Mouse (Mus musculus) heart, postnatal 0 days (tissue): ENCODE data around the gene Tmem184b. TPM values are rescaled to one million over a fixed set of nuclear protein-coding genes. Genes with fewer than 3 reads are reported as not detected.

Experiments
- ATAC-seq: fragments of 200-750 bp; cut with Nextera tagmentation; 2 replicates; pipeline ENCODE4 v1.8.0; 2017; ENCODE audit warnings: low read depth, moderate number of reproducible peaks, moderate library complexity; ENCODE audit not compliant: insufficient read depth
- DNase-seq: peaks from one replicate; pipeline ENCODE4 v3.0.0-alpha.2; 2016; ENCODE audit warnings: low spot score
- H3K27ac ChIP-seq: fragments of 300-500 bp; sonication (generic); 2 replicates; pipeline ENCODE4 v1.5.1; 2014; ENCODE audit warnings: low read depth, mild to moderate bottlenecking
- H3K27me3 ChIP-seq: fragments of 300-500 bp; sonication (generic); 2 replicates; pipeline ENCODE4 v1.6.1; 2014; ENCODE audit warnings: low read length, mixed read lengths; ENCODE audit not compliant: control insufficient read depth, insufficient read depth
- H3K36me3 ChIP-seq: fragments of 300-500 bp; sonication (generic); replicated peaks from 2 replicates; pipeline ENCODE4 v1.6.1; 2014; ENCODE audit warnings: low read length, mixed read lengths; ENCODE audit not compliant: control insufficient read depth, insufficient read depth
- H3K4me1 ChIP-seq: fragments of 300-500 bp; sonication (generic); 2 replicates; pipeline ENCODE4 v1.6.1; 2014; ENCODE audit warnings: antibody characterized with exemption; ENCODE audit not compliant: control insufficient read depth, insufficient read depth
- H3K4me2 ChIP-seq: fragments of 300-500 bp; sonication (generic); 2 replicates; pipeline ENCODE4 v1.6.1; 2014; ENCODE audit warnings: low read depth, mild to moderate bottlenecking, low read length, moderate library complexity
- H3K4me3 ChIP-seq: fragments of 300-500 bp; sonication (generic); 2 replicates; pipeline ENCODE4 v1.5.1; 2014; ENCODE audit warnings: low read depth, low read length
- H3K9ac ChIP-seq: fragments of 300-500 bp; sonication (generic); replicated peaks from 2 replicates; pipeline ENCODE4 v1.6.1; 2014; ENCODE audit warnings: low read depth, low read length, mixed read lengths
- H3K9me3 ChIP-seq: fragments of 300-500 bp; sonication (generic); replicated peaks from 2 replicates; pipeline ENCODE4 v1.6.1; 2016; ENCODE audit warnings: low read length; ENCODE audit not compliant: control insufficient read depth
- CTCF ChIP-seq: IDR thresholded peaks from 2 replicates; pipeline ENCODE4 v1.5.1; 2016; ENCODE audit warnings: antibody characterized with exemption, control low read depth, low read depth
- EP300 ChIP-seq: IDR thresholded peaks from 2 replicates; pipeline ENCODE4 v1.6.1; 2016; ENCODE audit warnings: antibody characterized with exemption, low read depth
- WGBS: fragments of 180-500 bp; shearing (Covaris S2); extraction: QIAGEN DNeasy Blood & Tissue Kit; methylation state at CpG from one replicate; pipeline ENCODE4 v1.1.7; 2014; 5-methylcytosine and 5-hydroxymethylcytosine counted together
- polyA plus RNA-seq: library from polyadenylated mRNA; unstranded; fragments of >200 nt; fragmentation: Nextera tagmentation; extraction: Ambion mirVana; gene quantifications from 2 replicates; pipeline ENCODE4 v1.2.1, GENCODE M21; 2015
- total RNA-seq: library from RNA; depleted of rRNA; stranded (reverse); fragments of >200 nt; gene quantifications from 2 replicates; pipeline ENCODE4 v1.2.3, GENCODE M21; 2014; ENCODE audit warnings: low replicate concordance

Tmem184b gene
- total and polyA plus RNA-seq, 2 experiments from 2014 or later, result 31.8 to 70.6 TPM

GRCm38 (mm10) chr15:79380468-79381444 is 22.6 kb downstream of the Tmem184b start:
- TF ChIP-seq CTCF, result peak; percentile 91
- no peak for TF ChIP-seq EP300
- no peaks in the 10 kb centered on the region for H3K27me3 ChIP-seq
- H3K36me3 ChIP-seq, result peaks cover 28% of the 10 kb centered on the region
- peak; percentile 66 for ATAC-seq
- WGBS, result 23% methylated on average over 22 of the region's 23 CpGs
- peak overlapping the region; percentile 30 for H3K4me3 ChIP-seq
- no peaks in the 10 kb centered on the region for H3K9me3 ChIP-seq
- H3K27ac ChIP-seq, result peak overlapping the region; percentile 91
- peak overlapping the region; percentile 55 for H3K4me2 ChIP-seq
- peaks cover 29% of the 10 kb centered on the region for H3K4me1 ChIP-seq
- H3K9ac ChIP-seq, result peak overlapping the region; percentile 19; the same call in 1 of the 2 replicates
- peak; percentile 84 for DNase-seq

- Histone ChIP-seq H3K36me3 (peaks cover 32% of the 10 kb centered on the region), H3K9me3 (no peaks in the 10 kb centered on the region), H3K9ac (no peak overlapping the region), H3K27ac (peak overlapping the region; percentile 47), H3K4me1 (peaks cover 29% of the 10 kb centered on the region), H3K4me2 (no peak overlapping the region), H3K4me3 (no peak overlapping the region), H3K27me3 (no peaks in the 10 kb centered on the region)
- ATAC-seq, result no peak
- TF ChIP-seq CTCF, result no peak
- no peak for TF ChIP-seq EP300
- DNase-seq, result no peak
- 78% methylated on average over 7 of the region's 7 CpGs for WGBS
Observed at GRCm38 (mm10) chr15:79379658-79380057, 23.7 kb downstream of the Tmem184b start.

GRCm38 (mm10) chr15:79378608-79379007 is 24.8 kb downstream of the Tmem184b start:
- peaks cover 29% of the 10 kb centered on the region for H3K4me1 ChIP-seq
- H3K27ac ChIP-seq, result peak overlapping the region; percentile 66; the same call in 1 of the 2 replicates
- no peaks in the 10 kb centered on the region for H3K9me3 ChIP-seq
- H3K36me3 ChIP-seq, result peaks cover 41% of the 10 kb centered on the region
- H3K4me2 ChIP-seq, result no peak overlapping the region
- H3K27me3 ChIP-seq, result no peaks in the 10 kb centered on the region
- TF ChIP-seq CTCF (no peak), EP300 (no peak)
- WGBS, result 94% methylated on average over 10 of the region's 10 CpGs
- H3K9ac ChIP-seq, result no peak overlapping the region
- DNase-seq (no peak), ATAC-seq (no peak)
- no peak overlapping the region for H3K4me3 ChIP-seq

DNA sequence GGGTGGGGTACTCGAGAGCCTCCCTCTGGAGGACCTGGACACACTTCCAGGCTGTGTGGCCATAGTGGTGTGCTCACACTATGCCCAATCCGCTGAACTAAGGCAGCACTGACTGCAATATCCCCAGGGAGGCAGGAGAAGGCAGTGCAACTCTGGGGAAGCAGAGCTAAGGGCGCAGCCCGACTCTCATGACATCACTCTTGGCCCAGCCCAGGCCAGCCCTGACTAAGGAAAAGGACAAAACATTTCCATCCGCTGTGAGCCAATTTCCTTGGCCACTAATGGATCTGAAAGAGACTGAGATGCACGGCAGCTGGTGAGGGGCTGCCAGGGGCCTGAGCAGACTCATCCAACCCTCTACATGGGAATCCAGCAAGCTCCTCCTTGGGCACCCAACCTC is 25.7 kb downstream of the Tmem184b start:
- peak overlapping the region; percentile 66 for H3K27ac ChIP-seq
- peaks cover 41% of the 10 kb centered on the region for H3K36me3 ChIP-seq
- peak; percentile 80 for ATAC-seq
- H3K4me1 ChIP-seq, result peaks cover 29% of the 10 kb centered on the region
- 44% methylated on average over 6 of the region's 6 CpGs for WGBS
- no peak overlapping the region for H3K4me2 ChIP-seq
- H3K9me3 ChIP-seq, result no peaks in the 10 kb centered on the region
- TF ChIP-seq EP300, result no peak
- TF ChIP-seq CTCF, result peak; percentile 57
- H3K4me3 ChIP-seq, result no peak overlapping the region
- H3K27me3 ChIP-seq, result no peaks in the 10 kb centered on the region
- H3K9ac ChIP-seq, result no peak overlapping the region
- peak; percentile 89 for DNase-seq

DNA sequence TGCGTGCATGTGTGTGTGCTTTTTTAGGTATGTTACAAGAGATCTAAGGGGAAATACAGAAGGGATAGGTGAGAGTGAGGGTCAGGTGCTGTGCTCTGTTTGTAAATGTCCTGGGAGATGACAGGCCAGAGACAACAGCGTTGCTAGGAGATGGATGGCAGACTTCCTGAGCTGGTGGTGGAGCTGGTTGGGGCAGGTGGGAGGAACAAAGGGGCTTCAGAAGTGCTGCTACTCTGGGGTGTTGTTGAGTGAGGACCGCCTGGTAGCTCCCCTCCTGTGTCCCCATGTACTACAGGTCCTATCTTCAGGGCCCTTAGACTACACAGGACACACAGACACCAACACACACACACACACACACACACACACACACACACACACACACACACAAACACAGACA is 28.6 kb downstream of the Tmem184b start:
- H3K4me1 ChIP-seq, result peaks cover 5% of the 10 kb centered on the region; the same call in 1 of the 2 replicates
- no peaks in the 10 kb centered on the region for H3K9me3 ChIP-seq
- no peaks in the 10 kb centered on the region for H3K27me3 ChIP-seq
- ATAC-seq (no peak), DNase-seq (no peak)
- WGBS, result 62% methylated on average over 3 of the region's 3 CpGs
- no peak overlapping the region for H3K9ac ChIP-seq
- no peak overlapping the region for H3K4me3 ChIP-seq
- TF ChIP-seq CTCF (no peak), EP300 (no peak)
- H3K27ac ChIP-seq, result no peak overlapping the region
- H3K4me2 ChIP-seq, result no peak overlapping the region
- H3K36me3 ChIP-seq, result peaks cover 69% of the 10 kb centered on the region
